Mouse (Mus musculus) embryonic facial prominence, embryonic 14.5 days (tissue): Measurements from ENCODE around the gene Atoh8. TPM values are rescaled to one million over a fixed set of nuclear protein-coding genes. Genes with fewer than 3 reads are reported as not detected.
A peak's percentile ranks its signal among the peaks of the same experiment; 100 is the strongest.

Experiments
- ATAC-seq: fragments of 200-750 bp; cut with Nextera tagmentation; 2 replicates; pipeline ENCODE4 v1.8.0; 2017; ENCODE audit warnings: low read depth, moderate number of reproducible peaks, moderate TSS enrichment
- DNase-seq: peaks from one replicate; pipeline ENCODE4 v3.0.0-alpha.2; 2015; ENCODE audit warnings: low spot score
- H3K27ac ChIP-seq: fragments of 300-500 bp; sonication (generic); replicated peaks from 2 replicates; pipeline ENCODE4 v1.5.1; 2014; ENCODE audit warnings: low read depth, mild to moderate bottlenecking, low read length, moderate library complexity
- H3K27me3 ChIP-seq: fragments of 300-500 bp; sonication (generic); replicated peaks from 2 replicates; pipeline ENCODE4 v1.6.1; 2014; ENCODE audit warnings: low read length; ENCODE audit not compliant: control insufficient read depth, insufficient read depth
- H3K36me3 ChIP-seq: fragments of 300-500 bp; sonication (generic); 2 replicates; pipeline ENCODE4 v1.6.1; 2014; ENCODE audit warnings: low read length, mixed read lengths; ENCODE audit not compliant: control insufficient read depth, insufficient read depth
- H3K4me1 ChIP-seq: fragments of 300-500 bp; sonication (generic); 2 replicates; pipeline ENCODE4 v1.6.1; 2014; ENCODE audit warnings: antibody characterized with exemption, low read length; ENCODE audit not compliant: control insufficient read depth, insufficient read depth
- H3K4me2 ChIP-seq: fragments of 300-500 bp; sonication (generic); 2 replicates; pipeline ENCODE4 v1.6.1; 2014; ENCODE audit warnings: low read depth, mild to moderate bottlenecking, low read length, moderate library complexity, mixed read lengths
- H3K4me3 ChIP-seq: fragments of 300-500 bp; sonication (generic); 2 replicates; pipeline ENCODE4 v1.5.1; 2014; ENCODE audit warnings: low read depth, mild to moderate bottlenecking, low read length
- H3K9ac ChIP-seq: fragments of 300-500 bp; sonication (generic); 2 replicates; pipeline ENCODE4 v1.6.1; 2014; ENCODE audit warnings: low read depth, mild to moderate bottlenecking, low read length, moderate library complexity, mixed read lengths
- H3K9me3 ChIP-seq: fragments of 300-500 bp; sonication (generic); 2 replicates; pipeline ENCODE4 v1.6.1; 2016; ENCODE audit warnings: low read length; ENCODE audit not compliant: control insufficient read depth
- WGBS: fragments of 180-500 bp; shearing (Covaris S2); extraction: QIAGEN DNeasy Blood & Tissue Kit; methylation state at CpG from one replicate; pipeline ENCODE4 v1.1.7; 2014; 5-methylcytosine and 5-hydroxymethylcytosine counted together
- polyA plus RNA-seq: library from polyadenylated mRNA; unstranded; fragments of >200 nt; fragmentation: Nextera tagmentation; extraction: Ambion mirVana; gene quantifications from 2 replicates; pipeline ENCODE4 v1.2.1, GENCODE M21; 2014

The Atoh8 gene
- polyA plus RNA-seq, 1 experiment from 2014 or later = 12.9 TPM

- no peaks in the 10 kb centered on the region for H3K9me3 ChIP-seq
- H3K4me3 ChIP-seq = peak overlapping the region; percentile 12
- H3K27ac ChIP-seq = peak overlapping the region; percentile 69
- peaks cover 26% of the 10 kb centered on the region for H3K4me1 ChIP-seq
- H3K4me2 ChIP-seq = peak overlapping the region; percentile 50
- ATAC-seq (peak; percentile 79), DNase-seq (peak; percentile 92)
- peak overlapping the region; percentile 25 for H3K9ac ChIP-seq
- H3K27me3 ChIP-seq = peaks cover 5% of the 10 kb centered on the region
- WGBS = 5% methylated on average over 25 of the region's 29 CpGs
- H3K36me3 ChIP-seq = no peaks in the 10 kb centered on the region
These were observed 46.1 kb downstream of the Atoh8 start for GRCm38 (mm10) chr6:72189061-72189863.

DNA sequence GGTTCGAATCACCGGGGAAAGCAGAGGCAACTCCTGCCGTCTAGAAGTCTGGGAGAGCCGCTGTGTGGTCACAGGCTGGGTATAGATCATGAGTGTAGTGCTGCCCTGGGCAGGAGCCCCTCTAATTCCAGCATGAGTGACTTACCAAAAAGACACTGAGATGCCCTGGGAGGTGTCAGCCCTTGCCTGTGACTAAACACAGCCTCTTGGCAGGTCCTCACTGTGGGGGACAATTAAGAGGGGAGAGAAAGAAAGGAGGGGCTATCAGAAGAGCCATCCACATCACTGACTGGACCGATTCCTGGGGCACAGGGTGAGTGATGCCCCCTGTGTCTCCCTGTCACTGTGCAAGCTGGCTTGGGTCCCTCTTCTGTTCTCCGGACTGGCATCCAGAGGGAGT, 48.6 kb downstream of the Atoh8 start:
- DNase-seq (no peak), ATAC-seq (no peak)
- Histone ChIP-seq H3K4me1 (peaks cover 26% of the 10 kb centered on the region), H3K9ac (no peak overlapping the region), H3K9me3 (no peaks in the 10 kb centered on the region), H3K36me3 (no peaks in the 10 kb centered on the region), H3K27ac (no peak overlapping the region), H3K4me3 (no peak overlapping the region), H3K4me2 (no peak overlapping the region), H3K27me3 (peaks cover 5% of the 10 kb centered on the region)
- WGBS = 78% methylated on average over 6 of the region's 6 CpGs

- DNase-seq = peak; percentile 74
- ATAC-seq = peak; percentile 55; the same call in 1 of the 2 replicates
- H3K4me3 ChIP-seq = no peak overlapping the region
- 3% methylated on average over 6 of the region's 6 CpGs for WGBS
- H3K27me3 ChIP-seq = no peaks in the 10 kb centered on the region
- H3K4me1 ChIP-seq = peaks cover 26% of the 10 kb centered on the region
- no peak overlapping the region for H3K4me2 ChIP-seq
- no peak overlapping the region for H3K9ac ChIP-seq
- no peak overlapping the region for H3K27ac ChIP-seq
- no peaks in the 10 kb centered on the region for H3K36me3 ChIP-seq
- no peaks in the 10 kb centered on the region for H3K9me3 ChIP-seq
These were observed 49.4 kb downstream of the Atoh8 start for GRCm38 (mm10) chr6:72185893-72186490.

DNA sequence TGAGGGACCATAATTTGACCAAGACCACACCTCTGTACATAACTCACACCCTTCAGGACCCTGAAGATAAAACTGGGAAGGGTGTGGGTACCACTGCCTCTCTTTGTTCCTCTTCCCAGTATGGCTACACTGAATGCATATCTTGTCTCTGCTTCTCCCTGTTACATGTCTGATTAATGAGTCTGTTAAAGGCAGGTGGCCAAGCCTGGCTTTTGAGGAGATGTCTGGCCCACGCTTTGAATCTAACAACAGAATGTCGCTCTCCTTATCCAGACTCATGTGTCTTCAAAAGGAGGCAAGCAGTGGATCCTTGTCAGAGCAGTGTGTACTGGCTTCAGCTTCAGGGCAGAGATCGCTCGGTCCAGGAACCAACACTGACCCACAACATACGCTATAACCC, 50.8 kb downstream of the Atoh8 start:
- no peak for DNase-seq
- 87% methylated on average over 5 of the region's 5 CpGs for WGBS
- Histone ChIP-seq H3K9ac (no peak overlapping the region), H3K4me3 (no peak overlapping the region), H3K4me2 (no peak overlapping the region), H3K9me3 (no peaks in the 10 kb centered on the region), H3K36me3 (no peaks in the 10 kb centered on the region), H3K4me1 (peaks cover 13% of the 10 kb centered on the region), H3K27ac (no peak overlapping the region), H3K27me3 (no peaks in the 10 kb centered on the region)
- ATAC-seq = no peak

DNA sequence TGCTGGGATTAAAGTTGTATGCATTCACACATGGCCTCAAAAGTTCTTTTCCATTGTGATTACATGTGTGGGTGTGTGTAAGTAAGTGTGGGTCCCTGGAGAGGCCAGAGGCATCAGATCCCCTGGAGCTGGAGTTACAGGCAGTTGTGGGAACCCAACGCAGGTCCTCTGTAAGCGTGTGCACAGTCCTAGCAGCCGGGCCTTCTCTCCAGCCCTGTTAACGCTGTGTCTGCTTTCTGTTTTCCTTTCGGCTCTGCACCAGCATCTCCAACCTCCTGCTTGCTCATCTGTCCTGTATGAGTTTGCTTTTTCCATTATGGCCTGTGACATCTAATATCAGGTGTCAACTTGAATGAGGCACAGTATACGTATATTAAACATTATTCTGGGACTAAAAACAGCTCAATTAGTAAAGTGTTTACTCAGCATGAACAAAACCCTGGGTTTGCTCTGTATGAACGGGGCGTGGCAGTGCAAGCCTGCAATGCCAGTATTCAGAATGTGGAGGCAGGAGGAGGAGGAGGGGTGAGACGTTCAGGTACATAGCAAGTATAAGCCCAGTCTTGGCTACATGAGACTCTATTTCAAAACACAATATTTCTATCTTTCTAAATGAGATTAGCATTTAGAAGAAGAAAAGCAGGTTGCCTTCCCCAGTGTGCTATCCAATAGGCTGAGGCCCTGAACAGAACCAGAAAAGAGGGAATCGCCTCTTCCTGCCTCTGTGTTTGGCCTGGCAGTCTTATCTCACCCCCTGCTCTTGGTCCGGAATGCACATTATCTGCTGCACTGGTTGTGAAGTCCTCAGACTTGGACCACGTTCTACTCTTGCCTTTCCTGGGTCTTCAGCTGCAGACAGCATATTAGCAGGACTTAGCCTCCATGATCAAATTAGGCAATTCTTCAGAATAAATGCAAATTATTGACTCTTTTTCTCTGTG, 55.5 kb downstream of the Atoh8 start:
- peak; percentile 62; the same call in 1 of the 2 replicates for ATAC-seq

DNA sequence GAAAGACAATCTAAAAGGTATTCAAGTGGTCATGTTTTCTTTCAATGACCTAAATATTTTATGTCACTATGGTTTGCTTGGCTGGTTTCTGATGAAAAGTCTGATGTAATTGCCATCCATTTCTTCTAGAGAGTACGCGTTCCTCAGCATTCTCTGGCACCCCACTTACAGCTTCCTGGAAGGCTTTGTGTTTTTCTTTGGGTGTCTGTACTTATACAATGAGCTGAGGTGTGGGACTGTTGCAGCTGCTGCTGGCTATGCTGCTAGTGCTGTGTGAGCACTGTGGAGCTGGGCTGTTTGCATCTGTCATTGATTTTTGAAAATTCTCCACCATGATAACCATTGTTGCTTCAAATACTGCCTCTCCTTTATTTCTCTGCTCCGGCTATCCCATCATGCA, 56.4 kb downstream of the Atoh8 start:
- no peaks in the 10 kb centered on the region for H3K36me3 ChIP-seq
- no peaks in the 10 kb centered on the region; the same call in 1 of the 2 replicates for H3K4me1 ChIP-seq
- 89% methylated on average over 3 of the region's 3 CpGs for WGBS
- DNase-seq = no peak
- ATAC-seq = no peak
- H3K27ac ChIP-seq = no peak overlapping the region
- no peak overlapping the region for H3K4me3 ChIP-seq
- H3K27me3 ChIP-seq = no peaks in the 10 kb centered on the region
- H3K9ac ChIP-seq = no peak overlapping the region
- no peaks in the 10 kb centered on the region for H3K9me3 ChIP-seq
- no peak overlapping the region for H3K4me2 ChIP-seq

More for the DNA sequence above, 55.5 kb downstream of the Atoh8 start:
- WGBS = 75% methylated on average over 12 of the region's 12 CpGs
- no peak overlapping the region for H3K4me2 ChIP-seq
- no peaks in the 10 kb centered on the region; the same call in 1 of the 2 replicates for H3K4me1 ChIP-seq
- no peaks in the 10 kb centered on the region for H3K36me3 ChIP-seq
- H3K27me3 ChIP-seq = no peaks in the 10 kb centered on the region
- DNase-seq = no peak
- no peak overlapping the region for H3K4me3 ChIP-seq
- no peaks in the 10 kb centered on the region for H3K9me3 ChIP-seq
- H3K9ac ChIP-seq = no peak overlapping the region
- H3K27ac ChIP-seq = no peak overlapping the region

DNA sequence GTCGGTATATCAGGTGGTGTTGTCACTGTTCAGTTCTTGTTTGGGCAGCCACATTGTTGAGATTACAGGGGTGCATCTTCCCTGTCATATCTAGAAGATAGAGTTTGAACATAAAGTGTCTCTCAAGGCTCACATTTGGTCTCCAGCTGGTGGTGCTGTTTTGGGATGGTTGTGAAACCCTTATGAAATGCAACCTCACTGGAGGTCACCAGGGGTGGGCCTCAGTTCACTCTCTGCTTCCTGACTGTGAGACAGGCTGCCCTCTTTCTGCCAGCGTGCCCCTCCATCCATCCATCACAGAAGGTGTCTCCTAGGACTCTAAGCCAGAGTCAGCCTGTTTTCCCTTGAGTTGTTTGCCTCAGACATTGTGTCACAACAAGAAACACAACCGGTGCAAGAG, 58.0 kb downstream of the Atoh8 start:
- no peak for DNase-seq
- Histone ChIP-seq H3K36me3 (no peaks in the 10 kb centered on the region), H3K27ac (no peak overlapping the region), H3K4me3 (no peak overlapping the region), H3K4me2 (no peak overlapping the region), H3K9ac (no peak overlapping the region), H3K27me3 (no peaks in the 10 kb centered on the region), H3K4me1 (no peaks in the 10 kb centered on the region; the same call in 1 of the 2 replicates), H3K9me3 (no peaks in the 10 kb centered on the region)
- WGBS = 80% methylated on average over 3 of the region's 3 CpGs
- no peak for ATAC-seq

DNA sequence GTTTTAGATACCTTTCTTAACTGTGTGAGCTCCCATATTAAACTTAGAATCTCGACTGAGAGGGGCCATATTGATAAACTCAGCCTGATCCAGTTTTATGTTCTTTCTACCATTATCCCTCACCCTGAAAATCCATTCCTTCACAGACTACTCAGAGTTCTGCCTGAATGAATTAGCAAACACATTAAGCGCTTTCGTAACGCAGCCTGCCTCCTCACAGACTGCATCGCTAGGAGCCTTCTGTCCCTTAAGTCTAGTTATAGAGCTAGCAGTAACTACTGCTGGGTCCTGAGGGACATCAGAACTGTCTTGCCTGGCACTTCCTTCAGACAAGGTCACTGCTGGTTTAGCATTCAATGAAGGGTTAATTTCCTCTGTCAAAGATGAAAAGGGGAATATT, 59.4 kb downstream of the Atoh8 start:
- DNase-seq (no peak), ATAC-seq (no peak)
- H3K27me3 ChIP-seq = no peaks in the 10 kb centered on the region
- H3K9me3 ChIP-seq = no peaks in the 10 kb centered on the region
- no peak overlapping the region for H3K4me3 ChIP-seq
- H3K27ac ChIP-seq = no peak overlapping the region
- H3K4me1 ChIP-seq = no peaks in the 10 kb centered on the region; the same call in 1 of the 2 replicates
- 76% methylated on average over 5 of the region's 5 CpGs for WGBS
- H3K36me3 ChIP-seq = no peaks in the 10 kb centered on the region
- H3K9ac ChIP-seq = no peak overlapping the region
- H3K4me2 ChIP-seq = no peak overlapping the region
